Mouse (Mus musculus): Measurements from ENCODE around the gene Gm20931.
"Not testable (repeated sequence)": the region's sequence is repeated elsewhere in the genome, so short reads cannot be mapped to it uniquely, and the experiment has no call there.

Gm20931 gene

DNA sequence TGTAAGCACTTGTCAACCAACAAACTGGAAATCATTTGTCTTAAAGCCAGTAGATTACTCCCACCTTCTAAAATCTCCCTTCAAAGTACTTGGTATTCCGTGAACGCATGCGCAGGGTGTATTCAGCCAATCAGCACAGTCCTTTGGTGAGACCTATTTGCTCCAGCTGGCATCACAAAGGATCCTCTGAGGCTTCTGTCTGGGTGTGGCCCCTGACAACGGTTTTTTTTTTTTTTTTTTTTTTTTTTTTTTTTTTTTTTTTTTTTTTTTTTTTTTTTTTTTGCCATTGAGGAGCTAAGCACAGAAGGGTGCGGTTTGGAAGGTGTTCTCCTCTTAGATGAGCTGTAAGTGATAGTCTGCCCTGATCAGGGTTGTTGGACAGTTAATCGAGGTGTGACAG, at the start of gene Gm20931:
Gm20931 (plus strand) TSS at position 301 of the 400 bp plus-strand sequence.
- CTCF ChIA-PET, result not testable (repeated sequence)

Data from spleen, embryonic (tissue).